Mouse (Mus musculus) stomach, embryonic 16.5 days (tissue): ENCODE results near the gene Set. TPM values are rescaled to one million over a fixed set of nuclear protein-coding genes. Genes with fewer than 3 reads are reported as not detected.
"Not testable (repeated sequence)": the region's sequence is repeated elsewhere in the genome, so short reads cannot be mapped to it uniquely, and the experiment has no call there.

Experiments used
- ATAC-seq: fragments of 200-750 bp; cut with Nextera tagmentation; 2 replicates; pipeline ENCODE4 v1.8.0; 2017; ENCODE audit warnings: moderate number of reproducible peaks, moderate TSS enrichment; ENCODE audit not compliant: insufficient read depth, low FRiP score
- H3K27ac ChIP-seq: fragments of 300-500 bp; sonication (generic); 2 replicates; pipeline ENCODE4 v1.5.1; 2014; ENCODE audit warnings: low read length
- H3K27me3 ChIP-seq: fragments of 300-500 bp; sonication (generic); 2 replicates; pipeline ENCODE4 v1.6.1; 2014; ENCODE audit warnings: low read length, control low read depth, mixed read lengths; ENCODE audit not compliant: control insufficient read depth, insufficient read depth
- H3K36me3 ChIP-seq: fragments of 300-500 bp; sonication (generic); 2 replicates; pipeline ENCODE4 v1.6.1; 2014; ENCODE audit warnings: low read length; ENCODE audit not compliant: control insufficient read depth, insufficient read depth
- H3K4me1 ChIP-seq: fragments of 300-500 bp; sonication (generic); 2 replicates; pipeline ENCODE4 v1.6.1; 2014; ENCODE audit warnings: low read length, control low read depth, mixed read lengths; ENCODE audit not compliant: control insufficient read depth, insufficient read depth
- H3K4me2 ChIP-seq: fragments of 300-500 bp; sonication (generic); 2 replicates; pipeline ENCODE4 v1.6.1; 2014; ENCODE audit warnings: low read depth, low read length, mixed read lengths
- H3K4me3 ChIP-seq: fragments of 300-500 bp; sonication (generic); replicated peaks from 2 replicates; pipeline ENCODE4 v1.5.1; 2014; ENCODE audit warnings: mild to moderate bottlenecking, low read length
- H3K9ac ChIP-seq: fragments of 300-500 bp; sonication (generic); 2 replicates; pipeline ENCODE4 v1.6.1; 2014; ENCODE audit warnings: low read length
- H3K9me3 ChIP-seq: fragments of 300-500 bp; sonication (generic); replicated peaks from 2 replicates; pipeline ENCODE4 v1.6.1; 2016; ENCODE audit warnings: low read length, control low read depth; ENCODE audit not compliant: control insufficient read depth
- WGBS: fragments of 180-500 bp; shearing (Covaris S2); extraction: QIAGEN DNeasy Blood & Tissue Kit; methylation state at CpG from one replicate; pipeline ENCODE4 v1.1.7; 2014; 5-methylcytosine and 5-hydroxymethylcytosine counted together
- polyA plus RNA-seq: library from polyadenylated mRNA; unstranded; fragments of >200 nt; fragmentation: Nextera tagmentation; extraction: Ambion mirVana; gene quantifications from 2 replicates; pipeline ENCODE4 v1.2.1, GENCODE M21; 2015

Gene Set
- polyA plus RNA-seq, 1 experiment from 2014 or later, result 336 TPM

DNA sequence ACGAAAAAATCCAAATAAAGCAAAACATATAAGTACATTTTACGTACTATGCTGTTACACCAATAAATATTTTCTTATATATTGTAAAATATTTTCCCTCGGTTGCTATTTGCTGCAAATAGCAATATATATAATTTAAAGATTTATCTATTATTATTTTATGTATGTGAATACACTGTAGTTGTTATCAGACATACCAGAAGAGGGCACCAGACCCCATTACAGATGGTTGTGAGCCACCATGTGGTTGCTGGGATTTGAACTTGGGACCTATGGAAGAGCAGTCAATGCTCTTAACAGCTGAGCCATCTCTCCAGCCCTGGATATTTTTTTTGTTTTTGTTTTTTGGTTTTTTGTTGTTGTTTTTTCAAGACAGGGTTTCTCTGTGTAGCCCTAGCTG, 1.9 kb upstream of the Set start:
- H3K4me3 ChIP-seq, H3K4me1 ChIP-seq, H3K27me3 ChIP-seq, H3K9me3 ChIP-seq, H3K36me3 ChIP-seq, H3K9ac ChIP-seq, H3K27ac ChIP-seq, H3K4me2 ChIP-seq, ATAC-seq: not testable (repeated sequence)
- 92% methylated on average over 3 of the region's 3 CpGs for WGBS

DNA sequence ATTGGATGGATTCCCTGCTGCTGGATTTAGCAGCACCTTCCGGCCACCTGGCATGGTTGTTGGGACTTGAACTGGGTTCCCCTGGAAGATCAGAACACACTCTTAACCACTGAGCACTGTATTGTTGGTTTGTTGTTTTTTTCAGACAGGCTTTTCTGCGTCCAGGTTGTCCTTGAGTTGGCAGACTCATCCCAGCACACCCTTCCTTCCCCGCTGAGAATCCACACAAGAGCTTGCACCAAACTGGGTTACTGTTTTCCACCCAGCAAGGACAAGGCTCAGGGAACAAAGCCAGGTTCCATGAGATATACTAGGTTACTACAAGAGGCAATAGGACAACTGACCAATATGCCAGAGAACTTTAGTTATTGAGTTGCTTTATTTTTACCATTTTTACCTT, 442 bp upstream of the Set start:
- ATAC-seq, result no peak
- WGBS, result 80% methylated on average over 3 of the region's 3 CpGs

GRCm38 (mm10) chr2:30058418-30058817, 1.2 kb downstream of the Set start:
- H3K4me2 ChIP-seq, result no peak overlapping the region
- no peaks in the 10 kb centered on the region for H3K9me3 ChIP-seq
- peaks cover 4% of the 10 kb centered on the region for H3K4me1 ChIP-seq
- no peaks in the 10 kb centered on the region for H3K36me3 ChIP-seq
- no peaks in the 10 kb centered on the region for H3K27me3 ChIP-seq
- no peak overlapping the region for H3K9ac ChIP-seq
- ATAC-seq, result no peak
- WGBS, result 60% methylated on average over 5 of the region's 5 CpGs
- no peak overlapping the region for H3K4me3 ChIP-seq
- H3K27ac ChIP-seq, result no peak overlapping the region

More for the DNA sequence above, 442 bp upstream of the Set start:
- no peak overlapping the region for H3K9ac ChIP-seq
- no peaks in the 10 kb centered on the region for H3K36me3 ChIP-seq
- H3K4me2 ChIP-seq, result no peak overlapping the region
- no peaks in the 10 kb centered on the region for H3K9me3 ChIP-seq
- no peak overlapping the region for H3K27ac ChIP-seq
- no peak overlapping the region for H3K4me3 ChIP-seq
- H3K27me3 ChIP-seq, result no peaks in the 10 kb centered on the region
- no peaks in the 10 kb centered on the region for H3K4me1 ChIP-seq

DNA sequence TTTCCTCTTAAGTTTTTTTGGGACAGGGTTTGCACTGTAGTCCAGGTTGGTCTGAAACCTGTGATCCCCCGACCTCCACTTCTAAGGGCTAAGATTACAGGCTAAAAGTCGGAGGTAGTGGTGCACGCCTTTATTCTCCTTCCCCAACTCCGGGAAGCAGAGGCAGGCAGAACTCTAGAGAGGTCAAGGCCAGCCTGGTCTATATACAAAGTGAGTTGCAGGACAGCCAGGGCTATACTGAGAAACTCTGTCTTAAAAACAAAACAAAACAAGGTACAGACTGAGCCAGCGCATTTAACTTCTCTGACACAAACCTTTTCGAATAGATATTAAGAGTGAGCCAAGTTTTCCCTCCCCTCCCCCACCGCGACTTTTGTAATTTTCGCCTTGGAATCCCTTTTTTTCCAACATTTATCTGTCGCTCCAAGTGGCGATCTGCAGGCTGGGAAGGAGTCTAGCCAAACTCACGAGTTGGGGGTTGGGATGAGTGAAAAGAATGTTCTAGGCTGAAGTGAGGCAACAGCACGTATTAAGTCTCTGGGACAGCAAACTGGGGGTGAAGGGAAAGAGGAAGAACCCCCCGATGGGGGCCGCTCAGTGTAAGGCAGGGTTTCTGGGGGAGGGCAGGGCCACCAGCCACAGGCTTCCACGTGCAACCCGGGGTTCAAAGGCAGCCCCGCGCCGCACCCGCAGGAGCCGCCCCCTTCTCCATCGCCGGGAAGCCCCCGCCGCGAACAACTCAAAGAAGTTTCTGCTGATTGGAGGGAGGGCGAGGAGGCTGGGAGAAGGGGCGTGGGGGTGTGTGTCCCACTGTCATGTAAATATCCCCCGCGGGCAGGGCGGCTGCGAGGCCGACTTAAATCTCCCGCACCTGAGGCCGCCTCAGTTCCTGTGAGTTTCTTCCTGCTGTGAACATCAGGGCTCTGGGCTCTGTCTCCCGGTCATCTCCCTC, 4.3 kb downstream of the Set start:
- H3K9ac ChIP-seq, result peak overlapping the region; percentile 85
- WGBS, result 7% methylated on average over 37 of the region's 37 CpGs
- ATAC-seq, result peak; percentile 1; the same call in 1 of the 2 replicates
- peak overlapping the region; percentile 97 for H3K27ac ChIP-seq
- peak overlapping the region; percentile 63 for H3K4me3 ChIP-seq
- H3K27me3 ChIP-seq, result no peaks in the 10 kb centered on the region
- peaks cover 24% of the 10 kb centered on the region for H3K4me1 ChIP-seq
- peak overlapping the region; percentile 77 for H3K4me2 ChIP-seq
- no peaks in the 10 kb centered on the region for H3K9me3 ChIP-seq
- H3K36me3 ChIP-seq, result no peaks in the 10 kb centered on the region

GRCm38 (mm10) chr2:30062249-30063093, 5.3 kb downstream of the Set start:
- WGBS, result under 1% methylated on average over 40 of the region's 40 CpGs
- ATAC-seq, result peak; percentile 50
- peak overlapping the region; percentile 77 for H3K4me2 ChIP-seq
- H3K27me3 ChIP-seq, result no peaks in the 10 kb centered on the region
- peak overlapping the region; percentile 97 for H3K27ac ChIP-seq
- peaks cover 24% of the 10 kb centered on the region for H3K4me1 ChIP-seq
- peak overlapping the region; percentile 85 for H3K9ac ChIP-seq
- H3K9me3 ChIP-seq, result no peaks in the 10 kb centered on the region
- H3K36me3 ChIP-seq, result no peaks in the 10 kb centered on the region
- peak overlapping the region; percentile 63 for H3K4me3 ChIP-seq

DNA sequence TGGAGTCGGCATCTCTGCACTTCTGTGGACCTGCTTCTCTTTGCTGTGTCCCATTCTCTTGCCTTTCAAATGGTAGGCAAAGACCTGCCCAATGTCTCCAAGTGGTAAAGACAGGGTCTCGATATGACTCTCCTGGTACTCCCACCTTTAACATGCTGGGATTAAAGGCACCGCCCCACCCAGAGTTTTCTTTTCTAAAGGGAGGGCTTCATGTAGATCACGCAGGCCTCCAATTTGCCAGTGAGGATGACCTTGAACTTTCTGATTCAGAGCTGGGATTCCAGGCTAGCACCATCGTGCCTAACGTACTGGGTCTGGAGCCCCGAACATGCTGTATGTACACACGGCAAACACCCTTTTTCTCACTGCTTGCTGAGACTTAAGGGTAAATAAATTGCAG, 6.1 kb downstream of the Set start:
- Histone ChIP-seq H3K4me3 (peak overlapping the region; percentile 63), H3K9ac (peak overlapping the region; percentile 85), H3K27ac (peak overlapping the region; percentile 97), H3K4me2 (peak overlapping the region; percentile 77), H3K27me3 (no peaks in the 10 kb centered on the region), H3K9me3 (no peaks in the 10 kb centered on the region), H3K36me3 (no peaks in the 10 kb centered on the region), H3K4me1 (peaks cover 25% of the 10 kb centered on the region)
- no peak for ATAC-seq
- WGBS, result 4% methylated on average over 8 of the region's 8 CpGs

- Histone ChIP-seq H3K4me2 (peak overlapping the region; percentile 77), H3K36me3 (no peaks in the 10 kb centered on the region; the same call in 1 of the 2 replicates), H3K9me3 (no peaks in the 10 kb centered on the region), H3K27me3 (no peaks in the 10 kb centered on the region), H3K27ac (peak overlapping the region; percentile 97), H3K4me3 (peak overlapping the region; percentile 63), H3K9ac (peak overlapping the region; percentile 85), H3K4me1 (peaks cover 30% of the 10 kb centered on the region)
- WGBS, result 15% methylated on average over 3 of the region's 3 CpGs
- ATAC-seq, result no peak
Observed at GRCm38 (mm10) chr2:30063791-30064190, 6.6 kb downstream of the Set start.

DNA sequence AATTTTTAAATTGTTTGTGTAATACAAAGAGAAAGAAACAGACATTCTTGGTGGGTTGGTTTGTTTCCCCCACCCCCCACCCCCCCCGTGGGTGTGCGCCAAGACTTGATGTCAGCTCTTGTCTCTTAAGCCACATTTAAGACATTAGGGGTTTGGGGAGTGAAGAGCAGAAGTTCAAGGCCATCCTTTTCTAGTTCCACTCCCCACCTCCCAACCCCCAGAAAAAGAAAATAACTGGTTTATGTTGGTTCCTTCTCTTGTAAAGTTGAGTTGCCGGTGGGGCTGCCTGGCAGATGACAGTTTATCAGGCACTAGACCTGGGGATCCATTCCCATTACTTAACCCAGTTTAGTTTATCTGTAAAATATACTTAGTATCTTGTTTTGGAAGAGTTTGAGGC, 7.1 kb downstream of the Set start:
- H3K9me3 ChIP-seq, result no peaks in the 10 kb centered on the region
- H3K36me3 ChIP-seq, result no peaks in the 10 kb centered on the region; the same call in 1 of the 2 replicates
- peak overlapping the region; percentile 63 for H3K4me3 ChIP-seq
- ATAC-seq, result no peak
- H3K27me3 ChIP-seq, result no peaks in the 10 kb centered on the region
- peak overlapping the region; percentile 77 for H3K4me2 ChIP-seq
- peaks cover 30% of the 10 kb centered on the region for H3K4me1 ChIP-seq
- H3K9ac ChIP-seq, result peak overlapping the region; percentile 85
- WGBS, result 41% methylated on average over 3 of the region's 3 CpGs
- H3K27ac ChIP-seq, result peak overlapping the region; percentile 97
